Mouse (Mus musculus) kidney, embryonic 16.5 days (tissue): ENCODE results near the gene Lgals7. TPM values are rescaled to one million over a fixed set of nuclear protein-coding genes. Genes with fewer than 3 reads are reported as not detected.
A peak's percentile ranks its signal among the peaks of the same experiment; 100 is the strongest.
"Not testable (repeated sequence)": the region's sequence is repeated elsewhere in the genome, so short reads cannot be mapped to it uniquely, and the experiment has no call there.

Experiments
- ATAC-seq: fragments of 200-750 bp; cut with Nextera tagmentation; 2 replicates; pipeline ENCODE4 v1.8.0; 2017; ENCODE audit warnings: moderate TSS enrichment; ENCODE audit not compliant: low FRiP score, low TSS enrichment
- H3K27ac ChIP-seq: fragments of 300-500 bp; sonication (generic); 2 replicates; pipeline ENCODE4 v1.5.1; 2014; ENCODE audit warnings: low read length
- H3K27me3 ChIP-seq: fragments of 300-500 bp; sonication (generic); 2 replicates; pipeline ENCODE4 v1.6.1; 2014; ENCODE audit warnings: low read length, control low read depth, mixed read lengths; ENCODE audit not compliant: insufficient read depth
- H3K36me3 ChIP-seq: fragments of 300-500 bp; sonication (generic); 2 replicates; pipeline ENCODE4 v1.6.1; 2014; ENCODE audit warnings: low read length, control low read depth, mixed read lengths; ENCODE audit not compliant: insufficient read depth
- H3K4me1 ChIP-seq: fragments of 300-500 bp; sonication (generic); 2 replicates; pipeline ENCODE4 v1.6.1; 2014; ENCODE audit warnings: low read length, control low read depth, mixed read lengths; ENCODE audit not compliant: insufficient read depth
- H3K4me2 ChIP-seq: fragments of 300-500 bp; sonication (generic); replicated peaks from 2 replicates; pipeline ENCODE4 v1.6.1; 2014; ENCODE audit warnings: low read depth, low read length
- H3K4me3 ChIP-seq: fragments of 300-500 bp; sonication (generic); 2 replicates; pipeline ENCODE4 v1.5.1; 2014; ENCODE audit warnings: mild to moderate bottlenecking, low read length
- H3K9ac ChIP-seq: fragments of 300-500 bp; sonication (generic); replicated peaks from 2 replicates; pipeline ENCODE4 v1.6.1; 2014; ENCODE audit warnings: low read length
- H3K9me3 ChIP-seq: fragments of 300-500 bp; sonication (generic); 2 replicates; pipeline ENCODE4 v1.6.1; 2016; ENCODE audit warnings: low read length, control low read depth
- WGBS: fragments of 180-500 bp; shearing (Covaris S2); extraction: QIAGEN DNeasy Blood & Tissue Kit; methylation state at CpG from one replicate; pipeline ENCODE4 v1.1.7; 2014; 5-methylcytosine and 5-hydroxymethylcytosine counted together
- polyA plus RNA-seq: library from polyadenylated mRNA; unstranded; fragments of >200 nt; fragmentation: Nextera tagmentation; extraction: Ambion mirVana; gene quantifications from 2 replicates; pipeline ENCODE4 v1.2.1, GENCODE M21; 2015

Lgals7 gene
- polyA plus RNA-seq, 1 experiment from 2014 or later, result 1.3 TPM

DNA sequence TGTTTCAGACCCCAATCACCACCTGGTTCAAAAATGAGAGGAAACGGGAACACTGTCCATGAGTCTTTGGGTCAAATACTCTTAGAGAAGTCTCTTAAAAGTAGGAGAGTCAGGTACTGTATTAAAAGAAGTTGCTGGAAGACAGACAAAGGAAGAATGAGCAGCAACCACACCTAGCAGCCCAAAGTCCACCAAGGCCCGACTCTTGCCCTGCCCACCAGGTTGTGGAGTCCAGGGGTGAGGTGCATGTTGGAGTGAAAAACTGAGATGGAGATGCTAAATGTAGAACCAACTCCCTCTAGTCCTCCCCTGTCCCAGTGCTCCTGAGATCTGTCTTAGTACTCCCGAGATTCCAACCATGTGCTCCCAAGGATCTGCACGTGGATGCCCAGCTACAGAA, 13.0 kb upstream of the Lgals7 start:
- H3K9ac ChIP-seq, result no peak overlapping the region
- peaks cover 4% of the 10 kb centered on the region; the same call in 1 of the 2 replicates for H3K4me1 ChIP-seq
- 69% methylated on average over 4 of the region's 4 CpGs for WGBS
- H3K27me3 ChIP-seq, result no peaks in the 10 kb centered on the region
- H3K4me3 ChIP-seq, result no peak overlapping the region
- H3K27ac ChIP-seq, result no peak overlapping the region
- no peaks in the 10 kb centered on the region for H3K9me3 ChIP-seq
- no peak for ATAC-seq
- H3K36me3 ChIP-seq, result no peaks in the 10 kb centered on the region
- H3K4me2 ChIP-seq, result no peak overlapping the region

GRCm38 (mm10) chr7:28859953-28860352, 3.7 kb upstream of the Lgals7 start:
- no peaks in the 10 kb centered on the region for H3K27me3 ChIP-seq
- no peaks in the 10 kb centered on the region for H3K36me3 ChIP-seq
- H3K27ac ChIP-seq, result no peak overlapping the region
- ATAC-seq, result no peak
- H3K9ac ChIP-seq, result no peak overlapping the region
- no peak overlapping the region for H3K4me2 ChIP-seq
- H3K4me3 ChIP-seq, result no peak overlapping the region
- H3K4me1 ChIP-seq, result peaks cover 10% of the 10 kb centered on the region; the same call in 1 of the 2 replicates
- WGBS, result 85% methylated on average over 2 of the region's 2 CpGs
- H3K9me3 ChIP-seq, result peaks cover 5% of the 10 kb centered on the region; the same call in 1 of the 2 replicates

DNA sequence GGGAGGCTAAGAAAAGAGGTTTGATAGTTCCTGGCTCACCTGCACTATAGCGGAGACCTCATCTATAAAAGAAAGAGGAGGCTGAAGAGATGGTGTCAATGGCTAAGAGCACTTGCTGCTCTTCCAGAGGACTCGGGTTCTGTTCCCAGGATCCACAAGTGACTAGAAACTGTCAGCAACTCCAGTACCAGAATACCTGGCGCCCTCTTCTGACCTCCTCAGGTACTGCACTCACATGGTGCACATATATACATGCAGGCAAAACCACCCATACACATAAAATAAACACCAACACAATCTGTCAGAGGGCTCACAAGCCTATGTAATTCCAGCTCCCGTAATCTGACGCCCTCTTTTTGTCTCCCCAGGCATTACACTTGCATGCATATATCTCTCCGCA, 2.8 kb upstream of the Lgals7 start:
- H3K4me2 ChIP-seq, result no peak overlapping the region
- 89% methylated on average over 6 of the region's 6 CpGs for WGBS
- H3K36me3 ChIP-seq, result no peaks in the 10 kb centered on the region
- no peaks in the 10 kb centered on the region for H3K27me3 ChIP-seq
- no peak overlapping the region for H3K27ac ChIP-seq
- no peak overlapping the region for H3K9ac ChIP-seq
- H3K9me3 ChIP-seq, result peaks cover 5% of the 10 kb centered on the region; the same call in 1 of the 2 replicates
- peaks cover 10% of the 10 kb centered on the region; the same call in 1 of the 2 replicates for H3K4me1 ChIP-seq
- no peak for ATAC-seq
- no peak overlapping the region for H3K4me3 ChIP-seq

DNA sequence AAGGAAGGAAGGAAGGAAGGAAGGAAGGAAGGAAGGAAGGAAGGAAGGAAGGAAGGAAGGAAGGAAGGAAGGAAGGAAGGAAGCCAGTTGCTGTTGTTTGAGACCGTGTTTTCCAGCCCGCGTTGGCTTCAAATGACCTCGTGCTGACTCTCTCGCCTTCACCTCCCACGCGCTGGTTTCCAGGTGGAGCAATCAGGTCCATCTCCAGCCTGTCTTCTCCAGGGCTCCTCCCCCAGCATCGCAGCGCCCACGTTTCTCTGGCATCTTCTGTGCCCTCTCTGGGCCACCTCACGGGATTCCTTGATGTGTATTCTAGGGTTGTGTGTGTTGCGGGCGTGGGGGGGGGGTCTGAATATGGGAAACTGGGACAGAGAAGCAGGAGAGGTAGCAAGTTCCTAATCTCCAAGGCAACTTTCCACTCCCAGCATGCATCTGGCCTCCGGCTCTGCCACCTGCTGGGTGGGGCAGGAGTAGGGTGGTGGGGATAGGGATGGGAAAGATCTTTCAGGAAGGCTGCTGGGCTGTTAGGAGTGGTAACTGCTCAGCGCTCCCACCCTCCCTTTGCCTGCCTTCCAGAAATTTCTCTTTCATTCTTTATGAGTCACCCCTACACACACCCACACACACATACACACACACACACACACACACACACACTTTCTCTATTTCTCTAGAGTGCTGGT, 695 bp upstream of the Lgals7 start:
- WGBS, result 60% methylated on average over 15 of the region's 15 CpGs
- H3K4me2 ChIP-seq, result no peak overlapping the region
- H3K4me3 ChIP-seq, result no peak overlapping the region
- H3K36me3 ChIP-seq, result no peaks in the 10 kb centered on the region
- H3K27ac ChIP-seq, result no peak overlapping the region
- H3K4me1 ChIP-seq, result peaks cover 10% of the 10 kb centered on the region; the same call in 1 of the 2 replicates
- peaks cover 5% of the 10 kb centered on the region; the same call in 1 of the 2 replicates for H3K9me3 ChIP-seq
- no peaks in the 10 kb centered on the region for H3K27me3 ChIP-seq
- H3K9ac ChIP-seq, result no peak overlapping the region
- ATAC-seq, result no peak

DNA sequence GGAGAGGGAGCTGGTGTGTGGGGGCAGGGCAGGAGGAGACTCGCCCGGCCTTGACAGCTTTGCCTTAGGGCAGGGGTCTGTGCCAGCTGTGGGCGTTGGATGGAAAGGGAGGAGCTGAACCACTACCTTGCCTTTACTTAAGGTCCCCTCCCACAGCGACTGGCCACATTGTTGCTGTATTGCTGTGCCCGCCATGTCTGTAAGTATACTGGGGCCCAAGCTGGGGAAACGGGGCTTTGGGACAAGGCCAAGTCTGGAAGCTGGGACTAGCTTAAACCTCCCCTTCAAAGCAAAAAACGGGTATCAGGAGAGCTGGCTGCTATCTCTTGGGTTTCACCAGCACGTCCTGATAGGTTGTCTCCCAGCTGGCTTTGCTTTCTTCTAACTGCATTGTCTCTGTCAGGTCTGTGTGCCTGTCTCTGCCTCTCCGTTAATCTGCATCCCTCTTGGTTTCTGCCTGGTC, 666 bp downstream of the Lgals7 start:
- H3K4me2 ChIP-seq, result no peak overlapping the region; the same call in 1 of the 2 replicates
- 0 out of 2 replicates have a peak overlapping the region, but pooled peaks have one; percentile 22 for H3K9ac ChIP-seq
- H3K27ac ChIP-seq, result no peak overlapping the region

GRCm38 (mm10) chr7:28865481-28866300, 2.0 kb downstream of the Lgals7 start:
- 31% methylated on average over 33 of the region's 33 CpGs for WGBS
- Histone ChIP-seq H3K27ac (no peak overlapping the region), H3K9me3 (peaks cover 4% of the 10 kb centered on the region; the same call in 1 of the 2 replicates), H3K4me1 (peaks cover 10% of the 10 kb centered on the region; the same call in 1 of the 2 replicates), H3K4me3 (peak overlapping the region; percentile 20), H3K27me3 (no peaks in the 10 kb centered on the region), H3K4me2 (peak overlapping the region; percentile 43), H3K9ac (peak overlapping the region; percentile 10), H3K36me3 (no peaks in the 10 kb centered on the region)
- peak; percentile 64 for ATAC-seq

More for the DNA sequence above, 666 bp downstream of the Lgals7 start:
- WGBS, result 44% methylated on average over 9 of the region's 9 CpGs
- no peak for ATAC-seq
- Histone ChIP-seq H3K36me3 (no peaks in the 10 kb centered on the region), H3K4me1 (peaks cover 10% of the 10 kb centered on the region; the same call in 1 of the 2 replicates), H3K4me3 (no peak overlapping the region), H3K27me3 (no peaks in the 10 kb centered on the region), H3K9me3 (peaks cover 5% of the 10 kb centered on the region; the same call in 1 of the 2 replicates)

DNA sequence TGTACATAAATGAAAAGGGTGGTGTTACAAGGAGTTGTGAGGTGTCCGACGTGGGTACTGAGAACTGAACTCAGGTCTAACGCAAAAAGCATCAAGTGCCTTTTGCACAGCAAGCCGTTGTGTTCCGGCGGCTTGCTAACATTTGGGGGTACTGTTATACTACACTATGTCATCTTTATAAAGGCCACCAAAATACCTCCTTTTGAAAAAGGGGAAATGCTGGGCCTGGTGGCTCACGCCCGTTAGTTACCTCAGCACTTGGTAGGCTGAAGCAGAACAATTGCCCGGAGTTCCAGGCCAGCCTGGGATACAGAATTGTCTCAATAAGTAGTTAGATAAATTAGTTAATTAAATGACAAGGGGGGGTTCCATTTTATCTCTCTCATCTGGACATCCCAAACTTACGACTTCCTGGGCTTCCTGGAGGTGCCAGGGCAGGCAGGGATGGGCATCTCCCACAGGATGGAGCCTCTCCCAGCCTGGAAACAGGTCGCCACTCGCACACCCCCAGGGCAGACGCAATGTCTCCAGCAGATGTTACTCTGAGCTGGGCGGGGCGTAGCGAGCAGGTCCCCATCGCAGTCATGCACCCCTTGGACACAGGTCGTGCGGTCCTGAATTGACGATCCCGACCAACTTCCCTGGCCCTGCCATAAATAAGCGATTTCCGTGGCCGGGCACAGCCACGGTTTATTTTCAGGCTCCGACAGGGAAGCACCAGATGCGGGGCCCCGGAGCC, 3.3 kb downstream of the Lgals7 start:
- no peaks in the 10 kb centered on the region for H3K36me3 ChIP-seq
- ATAC-seq, result 0 out of 2 replicates have a peak, but pooled peaks have one; percentile 9
- H3K4me1 ChIP-seq, result peaks cover 10% of the 10 kb centered on the region; the same call in 1 of the 2 replicates
- no peaks in the 10 kb centered on the region for H3K9me3 ChIP-seq
- no peaks in the 10 kb centered on the region for H3K27me3 ChIP-seq
- no peak overlapping the region for H3K27ac ChIP-seq
- no peak overlapping the region for H3K9ac ChIP-seq
- 85% methylated on average over 28 of the region's 28 CpGs for WGBS
- H3K4me3 ChIP-seq, result no peak overlapping the region
- H3K4me2 ChIP-seq, result no peak overlapping the region

DNA sequence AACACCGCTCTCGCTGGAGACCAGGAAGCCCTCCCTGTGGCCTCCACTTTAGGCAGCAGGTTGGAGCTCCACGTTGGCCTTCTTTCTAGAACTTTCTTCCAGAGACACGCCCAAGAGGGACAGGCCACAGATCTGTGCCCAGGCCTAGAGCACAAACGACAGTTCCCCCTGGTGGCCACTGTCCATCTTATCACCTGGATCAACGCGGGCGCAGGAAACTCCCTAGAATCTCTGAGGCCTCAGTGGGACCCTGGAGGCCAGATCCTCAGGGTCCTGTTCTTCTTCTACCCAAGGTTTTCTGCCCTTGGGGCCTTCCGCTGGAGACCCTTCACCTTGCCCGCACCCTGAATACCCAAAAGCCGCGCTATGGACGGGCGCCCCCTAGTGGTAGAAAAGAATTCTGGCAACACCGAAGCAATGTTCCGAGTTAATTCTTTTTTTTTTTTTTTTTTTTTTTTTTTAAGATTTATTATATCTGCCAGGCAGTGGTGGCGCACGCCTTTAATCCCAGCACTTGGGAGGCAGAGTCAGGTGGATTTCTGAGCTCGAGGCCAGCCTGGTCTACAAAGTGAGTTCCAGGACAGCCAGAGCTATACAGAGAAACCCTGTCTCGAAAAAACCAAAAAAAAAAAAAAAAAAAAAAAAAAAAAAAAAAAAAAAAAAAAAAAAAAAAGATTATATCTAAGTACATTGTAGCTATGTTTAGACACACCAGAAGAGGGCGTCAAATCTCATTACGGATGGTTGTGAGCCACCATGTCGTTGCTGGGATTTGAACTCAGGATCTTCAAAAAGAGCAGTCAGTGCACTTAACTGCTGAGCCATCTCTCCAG, 4.1 kb downstream of the Lgals7 start:
- H3K9ac ChIP-seq, result 0 out of 2 replicates have a peak overlapping the region, but pooled peaks have one; percentile 20
- not testable (repeated sequence) for H3K4me3 ChIP-seq, H3K27me3 ChIP-seq, H3K36me3 ChIP-seq, H3K4me1 ChIP-seq, H3K9me3 ChIP-seq, H3K27ac ChIP-seq
- peak overlapping the region; percentile 20 for H3K4me2 ChIP-seq
- 28% methylated on average over 23 of the region's 23 CpGs for WGBS
- 0 out of 2 replicates have a peak, but pooled peaks have one; percentile 28 for ATAC-seq
